Mouse (Mus musculus): ENCODE results near the gene Cnot8.

Cnot8 gene

DNA sequence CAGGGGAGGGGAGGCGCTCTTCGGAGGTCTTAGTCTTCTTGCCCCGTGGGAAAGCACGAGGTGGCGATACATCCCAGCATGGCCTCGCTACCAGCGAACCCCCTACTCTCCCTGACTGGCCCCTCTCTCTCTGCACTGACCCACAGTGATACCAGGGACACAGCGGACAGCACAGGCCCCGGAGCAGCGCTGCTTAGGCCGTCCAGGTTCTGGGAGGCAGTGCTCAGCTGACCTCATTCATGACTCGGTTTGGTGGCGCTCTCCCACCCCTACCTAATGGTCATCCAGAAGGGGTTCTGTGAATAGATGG, 654 bp upstream of the Cnot8 start:
- peak in 1 of 2 experiments; percentile 28 for DNase-seq (ENCODE audit: low spot score in 2 of 2)

GRCm38 (mm10) chr11:58104351-58104791, 418 bp downstream of the Cnot8 start:
- DNase-seq (ENCODE audit: low spot score in 2 of 2) = peak in 1 of 2 experiments; percentile 54

GRCm38 (mm10) chr11:58107009-58107408, 3.1 kb downstream of the Cnot8 start:
- DNase-seq (ENCODE audit: low spot score in 2 of 2) = no peak

GRCm38 (mm10) chr11:58107664-58108337, 3.8 kb downstream of the Cnot8 start:
- DNase-seq (ENCODE audit: low spot score in 2 of 2) = no peak

DNA sequence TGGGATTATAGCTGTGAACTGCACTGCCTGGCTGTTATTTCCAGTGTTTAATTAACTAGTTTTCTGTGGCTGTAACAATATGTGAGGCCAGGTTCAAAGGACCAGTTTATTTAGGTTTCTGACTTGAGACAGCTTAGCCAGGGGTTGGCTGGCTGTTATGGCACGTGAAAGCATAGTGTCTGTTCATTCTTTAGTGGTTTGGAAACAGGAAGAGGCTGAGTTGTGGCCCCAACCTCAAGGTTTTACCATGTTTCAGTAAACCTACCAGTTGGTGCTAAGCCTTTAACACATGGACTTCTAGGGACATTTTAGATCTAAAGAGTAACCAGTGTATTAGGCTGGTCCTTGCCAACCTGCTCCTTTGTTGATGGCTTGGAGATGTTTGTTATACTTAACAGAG, 12.6 kb downstream of the Cnot8 start:
- no peak for DNase-seq (ENCODE audit: low spot score in 2 of 2)

GRCm38 (mm10) chr11:58117044-58117652, 13.2 kb downstream of the Cnot8 start:
- DNase-seq (ENCODE audit: low spot score in 2 of 2) = no peak

DNA sequence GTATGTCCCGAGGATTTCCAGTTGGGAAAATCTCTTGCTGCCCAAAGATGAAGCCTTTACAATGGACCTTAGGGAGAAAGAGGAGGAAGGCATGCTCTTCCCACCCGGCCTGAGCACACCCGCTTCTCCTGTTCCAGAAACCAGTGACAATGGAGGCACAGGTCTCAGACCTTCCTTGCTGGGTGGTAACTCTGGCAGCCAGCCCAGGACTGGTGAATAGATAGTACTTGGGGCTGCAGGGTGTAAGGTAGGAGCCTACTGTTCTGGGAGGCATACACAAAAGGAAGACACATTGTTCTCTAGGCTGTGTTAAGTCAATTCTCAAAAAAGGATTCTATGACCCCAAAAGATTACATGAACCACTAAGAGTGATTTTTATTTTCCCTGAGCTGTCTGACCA, 16.7 kb downstream of the Cnot8 start:
- no peak for DNase-seq (ENCODE audit: low spot score in 2 of 2)

DNA sequence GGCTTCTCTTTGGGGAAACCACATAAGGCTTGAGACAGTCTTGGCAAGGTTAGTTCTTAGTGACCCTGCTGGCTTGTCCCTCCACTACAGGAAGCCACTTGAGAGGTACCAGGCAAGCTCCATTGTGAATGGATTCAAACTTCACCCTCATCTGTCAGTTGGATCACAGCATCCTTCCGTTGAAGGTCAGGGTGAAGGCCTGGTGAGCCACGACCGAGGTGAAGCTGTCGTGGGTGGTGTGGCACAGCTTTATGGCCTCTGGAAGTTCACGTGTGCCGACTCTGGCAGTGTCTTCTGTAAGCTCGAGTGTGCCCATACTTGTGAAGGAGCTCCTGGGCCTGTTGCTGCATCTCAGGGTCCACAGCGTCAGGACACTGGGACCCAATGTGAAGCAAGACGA, 17.4 kb downstream of the Cnot8 start:
- DNase-seq (ENCODE audit: low spot score in 2 of 2) = no peak

GRCm38 (mm10) chr11:58123711-58124110, 19.8 kb downstream of the Cnot8 start:
- no peak for DNase-seq (ENCODE audit: low spot score in 2 of 2)

DNA sequence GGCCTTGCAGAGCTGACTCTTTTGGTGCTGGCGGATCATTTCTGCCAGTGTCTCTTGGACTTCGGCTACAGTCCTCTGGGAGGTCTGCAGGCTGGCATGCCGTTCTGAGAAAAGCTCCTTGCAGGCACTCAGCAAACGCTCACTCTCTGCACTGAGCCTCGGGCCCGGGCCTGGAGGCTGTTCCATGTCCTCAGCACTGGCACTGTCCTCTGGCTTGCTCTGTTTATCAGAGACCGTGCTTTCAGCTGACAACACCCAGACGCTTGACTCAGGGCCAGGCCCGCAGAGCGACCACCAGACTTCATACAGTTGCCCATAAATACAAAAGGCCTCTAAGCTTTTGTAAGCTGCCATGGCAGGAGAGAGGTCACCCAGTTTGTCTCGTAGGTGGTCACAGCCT, 21.1 kb downstream of the Cnot8 start:
- DNase-seq (ENCODE audit: low spot score in 2 of 2) = no peak

GRCm38 (mm10) chr11:58126397-58127160, 22.6 kb downstream of the Cnot8 start:
- no peak for DNase-seq (ENCODE audit: low spot score in 2 of 2)

DNA sequence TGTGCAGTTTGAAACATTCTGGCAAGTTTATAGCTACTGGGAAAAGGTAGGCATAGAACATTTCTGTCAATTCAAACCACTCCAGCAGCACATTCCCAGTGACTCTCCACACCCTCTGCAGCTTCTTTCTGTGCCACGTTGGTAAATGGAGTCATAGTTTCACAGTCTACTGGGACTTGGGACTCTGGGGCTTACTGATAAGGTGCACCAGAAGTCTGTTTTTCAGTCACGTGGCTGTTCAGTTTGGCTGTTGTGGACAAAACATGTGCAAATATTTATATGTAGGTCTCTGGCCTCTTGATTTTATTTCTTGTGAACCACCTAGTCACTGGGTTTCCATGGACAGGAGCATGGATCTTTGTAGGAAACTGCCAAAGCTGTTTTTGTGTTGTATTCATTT, 23.6 kb downstream of the Cnot8 start:
- DNase-seq (ENCODE audit: low spot score in 2 of 2) = no peak

GRCm38 (mm10) chr11:58129302-58129843, 25.4 kb downstream of the Cnot8 start:
- no peak for DNase-seq (ENCODE audit: low spot score in 2 of 2)

DNA sequence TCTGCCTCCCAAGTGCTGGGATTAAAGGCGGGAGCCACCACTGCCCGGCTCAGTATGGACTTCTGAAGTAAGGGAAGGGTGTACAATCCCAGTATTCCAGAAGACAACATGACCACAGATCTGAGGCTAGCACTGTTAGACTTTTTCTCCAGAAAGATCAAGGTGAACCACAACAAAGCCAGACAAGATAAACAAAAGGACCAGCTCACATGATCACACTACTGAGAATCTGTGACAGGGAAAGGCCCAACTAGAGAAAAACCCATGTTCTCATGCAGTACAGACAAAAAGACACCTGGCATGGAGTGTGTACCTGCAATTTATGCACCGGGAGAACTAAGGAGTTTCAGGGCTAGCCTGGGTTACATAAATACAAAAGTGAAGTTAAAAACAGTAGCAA, 28.1 kb downstream of the Cnot8 start:
- no peak for DNase-seq (ENCODE audit: low spot score in 2 of 2)

GRCm38 (mm10) chr11:58134869-58135268, 30.9 kb downstream of the Cnot8 start:
- DNase-seq (ENCODE audit: low spot score in 2 of 2) = no peak

DNA sequence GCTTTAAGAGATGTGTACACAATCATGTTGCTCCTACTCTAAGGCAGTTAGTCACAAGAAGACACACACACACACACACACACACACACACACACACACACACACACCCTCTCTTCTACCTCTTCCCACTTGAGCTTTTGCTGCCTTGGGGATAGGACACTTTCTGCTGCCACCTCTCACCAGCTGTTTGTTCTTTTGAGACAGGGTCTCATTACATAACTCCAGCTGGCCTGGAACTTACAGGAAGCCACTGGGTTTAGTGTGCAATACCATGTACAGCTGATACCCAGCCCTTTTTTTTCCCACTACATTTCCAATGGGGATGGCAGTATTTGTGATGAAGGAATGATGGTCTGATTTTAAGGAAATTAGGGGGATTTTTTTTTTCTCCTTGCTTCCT, 31.3 kb downstream of the Cnot8 start:
- no peak for DNase-seq (ENCODE audit: low spot score in 2 of 2)

- DNase-seq (ENCODE audit: low spot score in 2 of 2) = no peak
These were observed 32.7 kb downstream of the Cnot8 start for GRCm38 (mm10) chr11:58136677-58137076.

DNA sequence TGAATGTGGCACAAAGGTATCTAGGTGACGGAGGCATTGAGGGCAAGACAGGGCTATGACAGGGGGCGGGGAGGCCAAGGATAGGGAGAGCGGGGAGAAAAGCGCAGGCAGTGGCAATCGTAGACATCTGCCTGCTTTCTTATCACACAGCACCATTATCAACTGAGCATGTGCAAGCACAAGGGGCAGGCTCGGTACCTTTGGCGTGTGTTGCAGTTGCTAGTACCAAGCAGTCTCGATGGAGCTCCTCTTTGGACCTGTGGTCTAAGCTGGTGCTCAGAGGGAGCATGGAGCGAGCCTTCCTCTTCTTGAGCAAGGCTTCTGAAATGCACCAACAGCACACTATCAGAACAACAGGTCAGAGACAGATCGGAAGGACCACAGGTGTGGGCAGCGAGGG, 34.9 kb downstream of the Cnot8 start:
- no peak for DNase-seq (ENCODE audit: low spot score in 2 of 2)

GRCm38 (mm10) chr11:58139466-58139865, 35.5 kb downstream of the Cnot8 start:
- DNase-seq (ENCODE audit: low spot score in 2 of 2) = no peak

DNA sequence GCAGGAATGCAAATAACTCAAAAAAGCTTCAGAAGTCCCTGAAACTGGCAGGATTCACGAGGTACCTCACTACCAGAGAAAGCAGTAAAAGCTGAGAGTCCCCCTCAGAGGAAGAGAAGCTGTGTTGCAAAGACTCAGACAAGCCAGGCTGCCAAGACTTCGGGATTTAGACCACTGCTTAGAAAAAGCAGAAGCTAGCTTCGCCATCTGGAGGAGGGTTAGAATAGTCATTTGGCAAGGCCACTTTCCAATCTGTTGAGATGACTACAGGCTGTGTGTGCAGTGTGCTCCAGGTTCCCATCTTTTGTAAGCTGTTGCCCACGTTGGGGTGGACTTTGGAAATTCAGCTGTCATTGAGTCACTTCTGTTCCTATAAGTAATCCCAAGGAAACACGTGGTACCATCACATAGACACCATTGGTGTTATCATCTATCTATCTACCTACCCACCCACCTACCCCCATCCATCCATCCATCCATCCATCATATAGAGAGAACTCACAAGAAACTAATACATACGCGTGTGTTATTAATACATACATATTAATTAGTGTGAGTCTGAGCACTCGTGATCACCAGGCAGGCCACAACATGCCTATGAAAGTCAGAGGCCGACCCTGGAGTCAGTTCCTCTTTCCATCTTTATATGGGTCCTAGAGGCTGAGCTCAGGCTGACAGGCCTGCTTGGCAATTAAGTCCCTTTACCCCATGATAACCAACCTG, 39.9 kb downstream of the Cnot8 start:
- peak; percentile 22 to 57 for DNase-seq (ENCODE audit: low spot score in 2 of 2)

GRCm38 (mm10) chr11:58146241-58146640, 42.3 kb downstream of the Cnot8 start:
- no peak for DNase-seq (ENCODE audit: low spot score in 2 of 2)

DNA sequence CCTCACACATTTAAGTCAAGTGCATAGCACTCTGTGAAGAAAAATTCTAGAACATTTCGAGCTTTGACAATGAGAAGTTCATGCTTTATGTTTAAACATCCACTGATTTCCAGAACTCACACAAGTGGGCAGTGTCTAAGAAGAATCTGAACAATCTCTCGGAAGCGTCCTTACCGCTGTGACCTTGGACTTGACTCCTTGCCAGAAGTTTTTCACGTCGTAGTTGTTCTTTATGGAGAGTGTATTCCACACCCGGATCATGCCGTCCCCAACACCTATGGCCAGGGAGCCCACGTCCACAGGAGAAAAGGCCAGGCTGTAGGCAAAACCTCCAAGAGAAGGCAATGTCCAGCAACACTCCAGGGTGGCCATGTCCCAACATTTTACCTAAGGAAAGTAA, 51.5 kb downstream of the Cnot8 start:
- DNase-seq (ENCODE audit: low spot score in 2 of 2) = no peak
